Mouse (Mus musculus) heart, adult 2 months (tissue): Measurements from ENCODE around the gene Mrpl12.
"Not testable (repeated sequence)": the region's sequence is repeated elsewhere in the genome, so short reads cannot be mapped to it uniquely, and the experiment has no call there.

Source experiments
- CTCF ChIP-seq: fragments of 200-600 bp; IDR thresholded peaks from 2 replicates; pipeline ENCODE4 v1.8.1; 2022; ENCODE audit warnings: antibody characterized with exemption, mild to moderate bottlenecking, moderate library complexity
- EP300 ChIP-seq: fragments of 200-500 bp; IDR thresholded peaks from 2 replicates; pipeline ENCODE4 v1.6.1; 2011; ENCODE audit warnings: low read depth, low read length, control low read depth; ENCODE audit not compliant: insufficient read depth

GRCm38 (mm10) chr11:120514262-120514661, 29.8 kb downstream of the Mrpl12 start:
- TF ChIP-seq CTCF, EP300: not testable (repeated sequence)
